Mouse (Mus musculus) left cerebral cortex, adult 18-20 months (tissue): Measurements from ENCODE around the gene Mroh3. TPM values are rescaled to one million over a fixed set of nuclear protein-coding genes. Genes with fewer than 3 reads are reported as not detected.

Experiments used
- DNase-seq, 2 experiments: peaks; one replicate each; pipeline ENCODE4 v3.0.0; 2021 to 2022; ENCODE audit warnings: low spot score in 2 of 2, mixed read lengths in 1 of 2
- total RNA-seq, 2 experiments: library from RNA; stranded (reverse); gene quantifications; 2 replicates each; pipeline ENCODE4 v1.2.3; 2021

The Mroh3 gene
- total RNA-seq, 2 experiments from 2014 or later = 0.42 to 1.1 TPM

GRCm38 (mm10) chr1:136229040-136229373 is 16.4 kb upstream of the Mroh3 start:
- DNase-seq = no peak

- no peak for DNase-seq
Observed at GRCm38 (mm10) chr1:136228328-136229039, 15.9 kb upstream of the Mroh3 start.

DNA sequence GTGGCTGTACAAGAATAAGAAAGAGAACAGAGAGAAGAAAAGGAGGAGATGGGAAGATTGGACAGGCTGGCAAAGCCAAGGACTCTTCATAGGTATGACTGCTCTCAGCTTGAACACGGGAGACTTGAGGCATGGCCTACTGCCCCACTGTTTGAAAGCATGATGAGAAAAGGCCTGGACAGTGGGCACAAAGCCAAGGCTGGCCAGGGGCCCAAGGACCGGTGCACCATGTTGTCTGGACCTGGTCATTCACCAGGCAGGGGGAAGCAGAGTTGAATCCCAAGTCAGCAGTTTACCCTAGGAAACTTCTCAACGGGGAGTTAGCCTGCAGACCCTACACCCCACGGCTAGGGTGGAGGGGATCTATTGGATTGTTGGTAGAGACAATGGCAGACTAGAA is 15.2 kb upstream of the Mroh3 start:
- DNase-seq = no peak

GRCm38 (mm10) chr1:136226626-136227025 is 14.0 kb upstream of the Mroh3 start:
- no peak for DNase-seq

DNA sequence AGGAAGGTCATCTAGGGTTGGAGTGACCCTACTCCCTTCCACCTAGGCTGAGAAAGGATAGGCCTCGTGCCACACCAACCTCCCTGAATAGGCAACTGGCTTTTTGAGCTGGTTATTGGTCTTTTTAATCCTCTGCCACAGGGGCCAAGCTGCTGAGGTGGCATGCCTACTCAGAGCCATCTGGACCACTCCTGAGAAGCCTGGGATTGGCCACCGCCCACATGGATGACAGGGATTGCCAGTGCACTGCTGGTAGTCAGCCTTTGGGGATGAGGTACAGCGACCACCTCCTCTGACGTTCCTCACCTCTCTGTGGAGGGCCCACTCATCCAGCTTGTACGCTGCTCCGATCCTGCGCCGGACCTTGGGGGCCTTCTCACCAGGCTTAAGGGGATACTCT is 13.2 kb upstream of the Mroh3 start:
- DNase-seq = no peak

- DNase-seq = no peak
Observed at GRCm38 (mm10) chr1:136223758-136224342, 11.2 kb upstream of the Mroh3 start.

- DNase-seq = no peak
Observed at GRCm38 (mm10) chr1:136222386-136222785, 9.8 kb upstream of the Mroh3 start.

DNA sequence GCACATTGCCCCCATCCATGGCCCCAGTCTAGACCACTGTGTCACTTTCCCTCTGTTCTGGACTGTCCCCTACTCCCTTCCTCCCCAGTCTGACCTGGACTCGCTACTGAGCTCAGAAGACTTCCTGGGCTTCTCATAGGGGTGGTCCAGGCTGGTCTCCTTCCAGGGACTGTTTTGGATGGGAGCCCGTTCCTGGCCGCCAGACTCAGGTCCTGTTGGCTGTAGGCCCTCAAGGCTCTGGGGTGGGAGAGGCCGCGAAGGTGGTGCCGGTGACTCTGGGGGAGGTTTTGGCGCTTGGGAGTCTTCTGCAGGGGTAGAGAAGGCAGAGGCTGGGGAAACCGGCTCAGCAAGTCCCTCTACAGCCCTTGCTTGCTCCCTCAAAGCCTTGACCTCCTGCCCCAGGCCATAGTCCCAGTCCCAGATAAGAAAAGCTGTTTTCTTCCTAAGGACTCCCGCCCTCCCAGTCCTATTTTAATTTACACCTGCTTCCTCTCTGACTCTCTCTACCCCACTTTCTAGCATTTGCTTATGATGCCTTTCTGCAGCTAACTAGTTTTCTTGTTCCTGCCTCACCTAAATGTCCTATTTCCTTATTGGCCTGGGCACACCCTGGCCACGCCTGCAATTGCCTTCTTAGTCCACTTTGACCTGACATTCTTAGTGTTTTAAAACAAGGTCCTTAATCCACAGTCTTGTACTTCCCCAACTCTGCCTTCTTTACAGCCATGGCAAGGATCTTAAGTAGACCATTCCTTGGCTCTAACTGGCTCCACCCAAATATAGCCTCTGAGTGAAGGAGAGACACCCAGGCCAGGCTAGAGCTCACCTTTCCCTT is 7.6 kb upstream of the Mroh3 start:
- no peak for DNase-seq

GRCm38 (mm10) chr1:136214304-136214703 is 1.7 kb upstream of the Mroh3 start:
- DNase-seq = no peak

DNA sequence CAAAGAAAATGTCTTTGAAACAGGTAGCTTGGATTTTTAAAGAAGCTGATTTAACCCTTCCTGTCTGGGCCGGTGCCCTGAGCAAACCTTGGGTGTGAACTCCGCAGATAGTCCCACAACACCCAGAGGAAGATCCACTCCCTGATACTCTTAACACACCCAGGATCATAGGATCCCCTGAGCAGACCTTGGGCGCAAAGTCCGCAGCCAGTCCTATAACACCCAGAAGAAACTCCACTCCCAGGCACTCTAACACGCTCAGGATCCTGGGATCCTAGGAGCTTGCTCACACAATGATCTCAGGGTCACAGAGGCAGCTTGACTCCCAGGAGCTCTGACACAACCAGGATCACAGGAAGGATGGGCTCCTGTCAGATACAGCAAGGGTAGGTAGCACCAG is 22.6 kb downstream of the Mroh3 start:
- DNase-seq = no peak

DNA sequence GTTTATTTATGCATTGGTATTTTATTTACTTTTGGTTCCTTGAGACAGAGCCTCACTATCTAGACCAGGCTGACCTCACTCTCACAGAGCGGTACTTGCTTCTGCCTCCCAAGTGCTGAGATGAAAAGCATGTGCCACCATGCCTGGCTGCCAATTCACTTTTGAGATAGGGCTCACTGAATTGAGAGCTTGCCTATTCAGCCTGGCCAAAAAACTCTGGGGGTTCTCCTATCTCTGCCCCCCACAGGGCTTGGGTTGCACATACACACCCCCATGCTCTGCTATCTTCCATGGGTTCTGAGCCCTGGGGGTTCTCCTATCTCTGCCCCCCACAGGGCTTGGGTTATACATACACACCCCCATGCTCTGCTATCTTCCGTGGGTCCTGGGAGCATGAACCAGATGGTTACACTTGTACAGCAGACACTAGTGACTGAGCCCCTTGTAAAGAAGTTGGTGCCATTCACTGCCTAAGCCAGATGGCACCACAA is 33.1 kb downstream of the Mroh3 start:
- no peak for DNase-seq

DNA sequence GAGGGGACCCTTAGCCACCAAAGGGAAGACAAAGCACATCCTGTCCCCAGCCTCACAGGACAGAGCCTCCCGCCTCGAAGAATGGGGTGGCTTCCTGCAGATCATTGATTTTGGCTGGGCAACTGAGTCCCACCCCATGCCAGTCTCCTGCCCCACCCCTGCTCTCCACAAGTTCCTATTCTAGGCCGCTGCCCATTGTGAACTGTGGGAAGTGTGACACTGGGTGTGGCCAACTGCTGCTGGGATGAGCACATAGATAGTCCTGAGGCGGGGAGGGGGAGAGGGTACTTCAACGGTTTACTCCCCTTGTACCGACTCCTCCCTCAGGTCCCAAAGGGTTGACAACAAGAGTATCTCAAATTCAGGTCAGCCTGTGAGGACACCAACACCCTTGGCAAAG is 33.9 kb downstream of the Mroh3 start:
- peak in 1 of 2 experiments; percentile 2 for DNase-seq

- peak in 1 of 2 experiments; percentile 1 for DNase-seq
Observed at GRCm38 (mm10) chr1:136177085-136177484, 35.5 kb downstream of the Mroh3 start.

DNA sequence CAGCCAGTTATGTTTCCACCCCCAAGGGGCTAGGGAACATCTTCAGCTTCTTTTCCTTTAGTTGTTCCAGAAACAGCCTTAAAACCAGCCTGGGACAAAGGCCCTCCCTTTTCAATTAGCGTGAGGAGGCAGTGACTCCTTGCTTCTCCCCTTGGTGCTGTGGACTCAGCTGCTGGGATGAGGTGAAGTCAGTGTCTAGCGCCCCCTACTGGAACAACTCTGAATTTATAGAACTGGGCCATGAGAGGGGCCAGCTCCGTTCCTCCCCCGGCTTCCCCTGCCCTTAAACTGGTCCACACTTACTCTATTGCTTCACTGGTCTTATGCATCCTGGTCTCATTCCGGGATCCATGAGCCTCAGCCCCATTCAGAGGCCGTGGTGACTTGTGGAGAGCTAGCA is 37.4 kb downstream of the Mroh3 start:
- DNase-seq = peak in 1 of 2 experiments; percentile 66

GRCm38 (mm10) chr1:136174101-136174606 is 38.5 kb downstream of the Mroh3 start:
- DNase-seq = peak in 1 of 2 experiments; percentile 2

DNA sequence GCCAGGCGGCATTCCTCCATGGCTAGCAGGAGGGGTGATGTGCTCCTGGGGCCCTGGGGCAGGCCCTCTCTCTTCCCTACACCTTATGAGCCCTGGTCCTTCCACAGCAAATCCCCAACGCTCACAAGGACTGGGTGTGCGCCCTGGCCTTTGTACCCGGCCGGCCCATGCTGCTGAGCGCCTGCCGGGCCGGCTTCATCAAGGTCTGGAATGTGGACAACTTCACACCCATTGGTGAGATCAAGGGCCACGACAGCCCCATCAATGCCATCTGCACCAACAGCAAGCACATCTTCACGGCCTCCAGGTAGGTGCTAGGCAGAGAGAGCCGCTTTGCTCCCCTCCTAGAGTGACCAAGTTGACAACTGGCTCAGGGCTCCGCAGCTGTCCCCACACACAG is 39.9 kb downstream of the Mroh3 start:
- no peak for DNase-seq

DNA sequence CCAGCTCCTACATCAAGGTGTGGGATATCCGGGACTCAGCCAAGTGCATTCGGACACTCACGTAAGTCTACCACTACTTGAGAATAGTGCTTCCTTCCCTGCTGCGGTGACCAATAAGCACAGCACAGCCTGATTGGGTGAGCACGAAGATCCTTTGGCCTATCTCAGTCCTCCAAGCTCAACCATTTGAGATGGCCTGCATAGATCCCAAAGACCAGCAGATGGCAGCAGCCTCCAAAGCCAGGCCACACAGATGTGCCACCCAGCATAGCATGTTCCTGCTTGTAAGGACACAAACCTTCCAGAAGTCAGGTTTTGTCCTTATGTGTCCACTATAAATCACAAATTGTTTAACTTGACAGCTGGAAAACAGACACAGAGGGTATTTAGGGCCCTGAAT is 42.5 kb downstream of the Mroh3 start:
- DNase-seq = peak; percentile 73 to 79

- peak; percentile 56 to 62 for DNase-seq
Observed at GRCm38 (mm10) chr1:136167657-136168056, 45.0 kb downstream of the Mroh3 start.

DNA sequence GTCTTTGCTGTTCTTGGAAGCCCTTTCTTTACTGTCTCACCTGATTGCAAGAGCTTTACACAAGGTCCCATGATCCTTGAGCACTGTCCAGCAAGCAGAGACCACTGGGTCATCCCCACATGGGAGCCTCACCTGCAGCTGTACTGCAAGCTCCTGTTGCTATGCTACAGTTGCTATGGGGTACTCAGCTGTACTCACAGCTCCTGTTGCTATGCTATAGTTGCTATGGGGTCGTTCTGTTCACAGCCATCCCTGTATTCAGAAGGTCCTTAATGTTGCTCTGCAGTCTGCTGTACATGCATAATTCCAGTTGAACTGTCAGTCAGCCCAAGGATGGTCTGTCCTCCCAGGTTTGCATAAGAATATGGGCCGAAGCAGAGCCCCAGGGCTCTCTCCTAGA is 47.2 kb downstream of the Mroh3 start:
- DNase-seq = no peak

- DNase-seq = no peak
Observed at GRCm38 (mm10) chr1:136161333-136161921, 51.2 kb downstream of the Mroh3 start.

GRCm38 (mm10) chr1:136160930-136161329 is 51.7 kb downstream of the Mroh3 start:
- DNase-seq = no peak
